Mouse (Mus musculus) stomach, postnatal 0 days (tissue): ENCODE measurements around the gene Baz2a. TPM values are rescaled to one million over a fixed set of nuclear protein-coding genes. Genes with fewer than 3 reads are reported as not detected.
A peak's percentile ranks its signal among the peaks of the same experiment; 100 is the strongest.

Source experiments
- ATAC-seq: fragments of 200-750 bp; cut with Nextera tagmentation; 2 replicates; pipeline ENCODE4 v1.8.0; 2017; ENCODE audit not compliant: low FRiP score, low TSS enrichment
- DNase-seq: peaks from one replicate; pipeline ENCODE4 v3.0.0-alpha.2; 2016; ENCODE audit warnings: low spot score
- H3K27ac ChIP-seq: fragments of 300-500 bp; sonication (generic); replicated peaks from 2 replicates; pipeline ENCODE4 v1.5.1; 2014; ENCODE audit warnings: mild to moderate bottlenecking, control low read depth
- H3K27me3 ChIP-seq: fragments of 300-500 bp; sonication (generic); 2 replicates; pipeline ENCODE4 v1.6.1; 2014; ENCODE audit warnings: low read length; ENCODE audit not compliant: control insufficient read depth, insufficient read depth
- H3K36me3 ChIP-seq: fragments of 300-500 bp; sonication (generic); 2 replicates; pipeline ENCODE4 v1.6.1; 2014; ENCODE audit warnings: low read length, mixed read lengths; ENCODE audit not compliant: control insufficient read depth, insufficient read depth
- H3K4me1 ChIP-seq: fragments of 300-500 bp; sonication (generic); replicated peaks from 2 replicates; pipeline ENCODE4 v1.6.1; 2014; ENCODE audit warnings: antibody characterized with exemption; ENCODE audit not compliant: control insufficient read depth, insufficient read depth
- H3K4me2 ChIP-seq: fragments of 300-500 bp; sonication (generic); replicated peaks from 2 replicates; pipeline ENCODE4 v1.6.1; 2014; ENCODE audit warnings: low read depth, mild to moderate bottlenecking, control low read depth, moderate library complexity
- H3K4me3 ChIP-seq: fragments of 300-500 bp; sonication (generic); 2 replicates; pipeline ENCODE4 v1.5.1; 2014; ENCODE audit warnings: low read depth, low read length, control low read depth
- H3K9ac ChIP-seq: fragments of 300-500 bp; sonication (generic); 2 replicates; pipeline ENCODE4 v1.6.1; 2014; ENCODE audit warnings: mild to moderate bottlenecking, low read length, control low read depth, mixed read lengths
- H3K9me3 ChIP-seq: fragments of 300-500 bp; sonication (generic); 2 replicates; pipeline ENCODE4 v1.6.1; 2016; ENCODE audit warnings: low read length; ENCODE audit not compliant: control insufficient read depth
- CTCF ChIP-seq: IDR thresholded peaks from 2 replicates; pipeline ENCODE4 v1.5.1; 2016; ENCODE audit warnings: antibody characterized with exemption, low read depth, mild to moderate bottlenecking, moderate library complexity
- EP300 ChIP-seq: optimal IDR thresholded peaks from 2 replicates; pipeline ENCODE3; 2016; ENCODE audit warnings: antibody characterized with exemption
- WGBS: fragments of 180-500 bp; shearing (Covaris S2); extraction: QIAGEN DNeasy Blood & Tissue Kit; methylation state at CpG from one replicate; pipeline ENCODE4 v1.1.7; 2014; 5-methylcytosine and 5-hydroxymethylcytosine counted together
- polyA plus RNA-seq: library from polyadenylated mRNA; unstranded; fragments of >200 nt; fragmentation: Nextera tagmentation; extraction: Ambion mirVana; gene quantifications from 2 replicates; pipeline ENCODE4 v1.2.1, GENCODE M21; 2015

The Baz2a gene
- polyA plus RNA-seq, 1 experiment from 2014 or later, result 7.9 TPM

DNA sequence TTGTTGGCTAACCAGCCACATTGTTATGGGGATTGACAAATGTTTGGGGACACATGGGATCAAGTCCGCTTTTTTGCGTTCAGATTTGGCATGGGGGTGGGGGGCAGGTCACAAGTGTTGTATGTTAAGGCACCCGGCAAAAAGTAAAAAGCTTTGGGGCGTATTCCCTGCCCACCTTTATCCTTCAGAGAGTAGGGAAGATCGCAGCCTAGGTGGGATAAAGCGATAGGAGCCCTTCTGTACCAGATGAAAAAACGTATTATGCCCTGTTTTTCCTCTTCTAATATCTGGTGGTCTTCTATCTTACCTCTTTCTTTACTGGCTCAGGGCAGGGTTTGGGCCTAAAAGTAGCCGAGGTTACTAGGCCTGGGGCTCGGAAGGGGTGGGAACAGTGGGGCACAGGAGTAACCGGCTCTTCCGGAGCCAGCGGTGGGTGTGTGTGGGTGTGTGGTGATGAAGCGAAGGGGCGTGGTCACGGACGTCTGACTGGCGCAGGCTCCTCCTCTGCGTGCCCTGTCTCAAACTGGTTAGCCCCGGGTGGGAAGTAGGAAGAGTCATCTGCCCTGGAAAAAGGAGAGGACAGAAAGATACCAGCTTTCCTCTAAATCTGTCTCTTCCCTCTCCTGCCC is 3.1 kb downstream of the Baz2a start:
- Histone ChIP-seq H3K27ac (peak overlapping the region; percentile 97), H3K4me3 (peak overlapping the region; percentile 19; the same call in 1 of the 2 replicates), H3K4me2 (peak overlapping the region; percentile 83), H3K36me3 (peaks cover 6% of the 10 kb centered on the region), H3K4me1 (no peaks in the 10 kb centered on the region; the same call in none of the 2 replicates), H3K9ac (peak overlapping the region; percentile 89; the same call in 1 of the 2 replicates), H3K9me3 (no peaks in the 10 kb centered on the region), H3K27me3 (no peaks in the 10 kb centered on the region)
- DNase-seq (peak; percentile 93), ATAC-seq (peak; percentile 77)
- 15% methylated on average over 19 of the region's 19 CpGs for WGBS
- TF ChIP-seq CTCF, result no peak
- TF ChIP-seq EP300, result no peak

GRCm38 (mm10) chr10:128095003-128095636 is 3.7 kb downstream of the Baz2a start:
- Histone ChIP-seq H3K9me3 (no peaks in the 10 kb centered on the region), H3K27ac (peak overlapping the region; percentile 97), H3K4me3 (peak overlapping the region; percentile 2; the same call in 1 of the 2 replicates), H3K36me3 (no peaks in the 10 kb centered on the region; the same call in 1 of the 2 replicates), H3K27me3 (no peaks in the 10 kb centered on the region), H3K4me1 (no peaks in the 10 kb centered on the region; the same call in none of the 2 replicates), H3K9ac (no peak overlapping the region), H3K4me2 (peak overlapping the region; percentile 83)
- DNase-seq (no peak), ATAC-seq (no peak)
- 33% methylated on average over 9 of the region's 9 CpGs for WGBS
- TF ChIP-seq EP300 (no peak), CTCF (no peak)

DNA sequence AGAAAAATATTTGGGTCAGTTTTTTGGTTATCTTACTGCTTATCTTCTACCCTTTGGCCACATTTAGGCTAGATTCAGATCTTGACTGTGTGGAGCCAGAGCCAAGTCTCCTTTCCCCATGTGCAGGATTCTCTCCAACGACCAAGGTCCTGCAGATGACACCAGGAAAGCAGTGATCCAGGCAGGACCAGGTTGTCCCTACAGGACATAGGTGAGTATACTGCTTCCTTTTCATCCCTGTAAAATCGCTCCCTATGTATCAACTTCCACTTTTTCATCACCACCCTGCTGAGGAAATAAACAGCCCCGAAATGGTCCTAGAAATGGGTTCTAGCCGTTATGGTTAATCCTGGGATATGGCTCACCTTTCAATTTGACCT is 4.9 kb downstream of the Baz2a start:
- TF ChIP-seq CTCF, result no peak
- no peak for TF ChIP-seq EP300
- H3K27me3 ChIP-seq, result no peaks in the 10 kb centered on the region
- H3K9ac ChIP-seq, result no peak overlapping the region; the same call in 1 of the 2 replicates
- no peak for ATAC-seq
- H3K4me1 ChIP-seq, result no peaks in the 10 kb centered on the region; the same call in none of the 2 replicates
- WGBS, result 21% methylated on average over 4 of the region's 4 CpGs
- H3K27ac ChIP-seq, result peak overlapping the region; percentile 89; the same call in 1 of the 2 replicates
- peak overlapping the region; percentile 97; the same call in 1 of the 2 replicates for H3K4me3 ChIP-seq
- no peaks in the 10 kb centered on the region for H3K9me3 ChIP-seq
- DNase-seq, result no peak
- H3K4me2 ChIP-seq, result peak overlapping the region; percentile 38
- H3K36me3 ChIP-seq, result no peaks in the 10 kb centered on the region

DNA sequence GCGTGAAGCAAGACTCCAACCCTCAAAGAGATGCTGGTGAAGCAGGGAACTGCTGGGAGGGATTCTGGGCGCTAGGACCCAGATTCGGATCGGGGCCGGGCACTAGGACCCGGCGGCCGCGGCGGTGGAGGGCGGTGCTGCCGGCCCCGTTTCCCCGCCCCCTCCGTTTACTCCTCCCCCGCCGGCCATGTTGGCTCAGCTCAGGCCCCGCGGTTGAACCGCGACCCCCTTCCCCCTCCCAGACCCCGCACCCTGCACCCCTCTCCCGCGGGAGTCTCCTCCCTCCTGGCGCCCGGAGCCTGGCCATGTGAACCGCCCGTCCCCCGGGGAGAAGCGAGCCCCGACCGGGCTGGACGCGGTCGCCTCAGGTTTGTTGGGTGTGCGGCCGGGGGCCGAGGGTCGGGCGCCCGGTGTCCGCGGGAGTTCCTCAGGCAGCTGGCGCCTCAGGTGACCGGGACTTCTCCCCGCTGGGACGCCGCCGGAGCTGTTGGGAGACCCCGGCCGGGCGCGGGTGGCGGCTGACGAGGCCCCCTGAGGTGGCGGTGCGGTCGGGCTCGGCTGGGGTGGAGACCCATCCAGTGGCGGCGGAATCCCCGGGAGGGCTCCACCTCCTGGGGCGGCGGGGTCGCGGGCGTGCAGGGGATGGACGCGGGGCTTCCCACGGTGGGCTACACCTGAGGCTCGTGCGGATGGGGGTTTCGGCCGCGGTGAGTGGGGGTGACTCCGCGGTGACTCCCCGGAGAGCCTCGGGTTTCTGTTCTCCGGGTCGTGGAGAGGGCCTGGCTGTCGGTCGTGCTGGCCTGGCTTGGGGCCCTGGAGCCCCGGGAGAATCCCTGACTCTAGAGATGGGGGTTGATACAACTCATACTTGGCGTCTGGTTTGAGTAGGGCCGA is 5.6 kb downstream of the Baz2a start:
- peak overlapping the region; percentile 97 for H3K4me3 ChIP-seq
- 1% methylated on average over 67 of the region's 86 CpGs for WGBS
- no peaks in the 10 kb centered on the region; the same call in none of the 2 replicates for H3K4me1 ChIP-seq
- no peaks in the 10 kb centered on the region for H3K36me3 ChIP-seq
- ATAC-seq, result peak; percentile 77
- H3K9ac ChIP-seq, result peak overlapping the region; percentile 94
- TF ChIP-seq CTCF (peak; percentile 38), EP300 (no peak)
- DNase-seq, result peak; percentile 92
- H3K9me3 ChIP-seq, result no peaks in the 10 kb centered on the region
- H3K27ac ChIP-seq, result peak overlapping the region; percentile 89
- no peaks in the 10 kb centered on the region for H3K27me3 ChIP-seq
- peak overlapping the region; percentile 77 for H3K4me2 ChIP-seq

GRCm38 (mm10) chr10:128097587-128097971 is 6.2 kb downstream of the Baz2a start:
- H3K9me3 ChIP-seq, result no peaks in the 10 kb centered on the region
- H3K4me3 ChIP-seq, result peak overlapping the region; percentile 97
- peak overlapping the region; percentile 77 for H3K4me2 ChIP-seq
- WGBS, result 0% methylated on average over 13 of the region's 13 CpGs
- no peak for ATAC-seq
- DNase-seq, result peak; percentile 62
- H3K4me1 ChIP-seq, result no peaks in the 10 kb centered on the region; the same call in none of the 2 replicates
- H3K27me3 ChIP-seq, result no peaks in the 10 kb centered on the region
- no peaks in the 10 kb centered on the region for H3K36me3 ChIP-seq
- H3K9ac ChIP-seq, result peak overlapping the region; percentile 94
- H3K27ac ChIP-seq, result peak overlapping the region; percentile 89
- TF ChIP-seq EP300, result no peak
- no peak for TF ChIP-seq CTCF
